Mouse (Mus musculus): ENCODE results near the gene Tcp11l2. TPM values are rescaled to one million over a fixed set of nuclear protein-coding genes. Genes with fewer than 3 reads are reported as not detected.

Tcp11l2 gene
- polyA plus RNA-seq, 1 experiment: 0.15 TPM

- Histone ChIP-seq H3K4me1 (peaks cover 25% of the 10 kb centered on the region), H3K4me3 (replicated peaks) (no peak overlapping the region), H3K36me3 (replicated peaks; ENCODE audit: low read length) (peaks cover 71% of the 10 kb centered on the region), H3K27me3 (replicated peaks) (no peaks in the 10 kb centered on the region), H3K9me3 (no peaks in the 10 kb centered on the region)
- TF ChIP-seq FLI1 (IDR thresholded peaks at IDR 0.05; ENCODE audit: low read length) (no peak), GATA1 (IDR thresholded peaks at IDR 0.05; ENCODE audit: borderline replicate concordance, low read length) (no peak)
These were observed 65.2 kb downstream of the Tcp11l2 start for GRCm38 (mm10) chr10:84641576-84641975.

- H3K4me1 ChIP-seq: peaks cover 65% of the 10 kb centered on the region
- H3K4me3 ChIP-seq (replicated peaks): no peak overlapping the region
- peaks cover 63% of the 10 kb centered on the region for H3K36me3 ChIP-seq (replicated peaks; ENCODE audit: low read length)
- TF ChIP-seq FLI1 (IDR thresholded peaks at IDR 0.05; ENCODE audit: low read length): no peak
- TF ChIP-seq GATA1 (IDR thresholded peaks at IDR 0.05; ENCODE audit: borderline replicate concordance, low read length): no peak
- no peaks in the 10 kb centered on the region for H3K27me3 ChIP-seq (replicated peaks)
- no peaks in the 10 kb centered on the region for H3K9me3 ChIP-seq
These were observed 69.5 kb downstream of the Tcp11l2 start for GRCm38 (mm10) chr10:84645940-84646339.

GRCm38 (mm10) chr10:84646506-84647102 is 70.2 kb downstream of the Tcp11l2 start:
- H3K4me1 ChIP-seq: peaks cover 70% of the 10 kb centered on the region
- TF ChIP-seq GATA1 (IDR thresholded peaks at IDR 0.05; ENCODE audit: borderline replicate concordance, low read length) (no peak), FLI1 (IDR thresholded peaks at IDR 0.05; ENCODE audit: low read length) (no peak)
- peaks cover 62% of the 10 kb centered on the region for H3K36me3 ChIP-seq (replicated peaks; ENCODE audit: low read length)
- H3K27me3 ChIP-seq (replicated peaks): no peaks in the 10 kb centered on the region
- peak overlapping the region; percentile 50 for H3K4me3 ChIP-seq (replicated peaks)
- no peaks in the 10 kb centered on the region for H3K9me3 ChIP-seq

GRCm38 (mm10) chr10:84647264-84647663 is 70.8 kb downstream of the Tcp11l2 start:
- Histone ChIP-seq H3K36me3 (replicated peaks; ENCODE audit: low read length) (peaks cover 63% of the 10 kb centered on the region), H3K4me3 (replicated peaks) (peak overlapping the region; percentile 16), H3K4me1 (peaks cover 71% of the 10 kb centered on the region), H3K9me3 (no peaks in the 10 kb centered on the region), H3K27me3 (replicated peaks) (no peaks in the 10 kb centered on the region)
- no peak for TF ChIP-seq FLI1 (IDR thresholded peaks at IDR 0.05; ENCODE audit: low read length)
- TF ChIP-seq GATA1 (IDR thresholded peaks at IDR 0.05; ENCODE audit: borderline replicate concordance, low read length): no peak

- peaks cover 62% of the 10 kb centered on the region for H3K36me3 ChIP-seq (replicated peaks; ENCODE audit: low read length)
- no peaks in the 10 kb centered on the region for H3K27me3 ChIP-seq (replicated peaks)
- TF ChIP-seq FLI1 (IDR thresholded peaks at IDR 0.05; ENCODE audit: low read length) (no peak), GATA1 (IDR thresholded peaks at IDR 0.05; ENCODE audit: borderline replicate concordance, low read length) (no peak)
- H3K9me3 ChIP-seq: no peaks in the 10 kb centered on the region
- peaks cover 78% of the 10 kb centered on the region for H3K4me1 ChIP-seq
- H3K4me3 ChIP-seq (replicated peaks): no peak overlapping the region
These were observed 72.5 kb downstream of the Tcp11l2 start for GRCm38 (mm10) chr10:84648911-84649310.

GRCm38 (mm10) chr10:84654029-84654428 is 77.6 kb downstream of the Tcp11l2 start:
- Histone ChIP-seq H3K4me3 (replicated peaks) (no peak overlapping the region), H3K9me3 (no peaks in the 10 kb centered on the region), H3K4me1 (peaks cover 57% of the 10 kb centered on the region), H3K27me3 (replicated peaks) (no peaks in the 10 kb centered on the region), H3K36me3 (replicated peaks; ENCODE audit: low read length) (peaks cover 47% of the 10 kb centered on the region)
- TF ChIP-seq FLI1 (IDR thresholded peaks at IDR 0.05; ENCODE audit: low read length) (no peak), GATA1 (IDR thresholded peaks at IDR 0.05; ENCODE audit: borderline replicate concordance, low read length) (no peak)

- Histone ChIP-seq H3K4me3 (replicated peaks) (no peak overlapping the region), H3K36me3 (replicated peaks; ENCODE audit: low read length) (peaks cover 46% of the 10 kb centered on the region), H3K9me3 (no peaks in the 10 kb centered on the region), H3K27me3 (replicated peaks) (no peaks in the 10 kb centered on the region), H3K4me1 (peaks cover 52% of the 10 kb centered on the region)
- TF ChIP-seq GATA1 (IDR thresholded peaks at IDR 0.05; ENCODE audit: borderline replicate concordance, low read length) (no peak), FLI1 (IDR thresholded peaks at IDR 0.05; ENCODE audit: low read length) (no peak)
These were observed 78.3 kb downstream of the Tcp11l2 start for GRCm38 (mm10) chr10:84654731-84655130.

GRCm38 (mm10) chr10:84656618-84657017 is 80.2 kb downstream of the Tcp11l2 start:
- Histone ChIP-seq H3K36me3 (replicated peaks; ENCODE audit: low read length) (peaks cover 56% of the 10 kb centered on the region), H3K4me3 (replicated peaks) (no peak overlapping the region), H3K27me3 (replicated peaks) (no peaks in the 10 kb centered on the region), H3K4me1 (peaks cover 35% of the 10 kb centered on the region), H3K9me3 (0 out of 2 replicates have a peak, but pooled peaks cover under 1% of the 10 kb centered on the region)
- TF ChIP-seq FLI1 (IDR thresholded peaks at IDR 0.05; ENCODE audit: low read length) (no peak), GATA1 (IDR thresholded peaks at IDR 0.05; ENCODE audit: borderline replicate concordance, low read length) (no peak)

- no peak overlapping the region for H3K4me3 ChIP-seq (replicated peaks)
- H3K36me3 ChIP-seq (replicated peaks; ENCODE audit: low read length): peaks cover 61% of the 10 kb centered on the region
These were observed 81.1 kb downstream of the Tcp11l2 start for GRCm38 (mm10) chr10:84657437-84658087.

More at GRCm38 (mm10) chr10:84657437-84658087, 81.1 kb downstream of the Tcp11l2 start:
- H3K4me1 ChIP-seq: peaks cover 34% of the 10 kb centered on the region
- no peaks in the 10 kb centered on the region for H3K27me3 ChIP-seq (replicated peaks)
- H3K9me3 ChIP-seq: 0 out of 2 replicates have a peak, but pooled peaks cover 5% of the 10 kb centered on the region
- no peak for TF ChIP-seq GATA1 (IDR thresholded peaks at IDR 0.05; ENCODE audit: borderline replicate concordance, low read length)
- TF ChIP-seq FLI1 (IDR thresholded peaks at IDR 0.05; ENCODE audit: low read length): no peak
